Mouse (Mus musculus) limb, embryonic 11.5 days (tissue): ENCODE data around the gene Milr1. TPM values are rescaled to one million over a fixed set of nuclear protein-coding genes. Genes with fewer than 3 reads are reported as not detected.
"Not testable (repeated sequence)": the region's sequence is repeated elsewhere in the genome, so short reads cannot be mapped to it uniquely, and the experiment has no call there.

ENCODE experiments used
- ATAC-seq: fragments of 200-750 bp; cut with Nextera tagmentation; 2 replicates; pipeline ENCODE4 v1.8.0; 2017; ENCODE audit warnings: low read depth; ENCODE audit not compliant: insufficient number of reproducible peaks, low FRiP score, low TSS enrichment
- DNase-seq: peaks from one replicate; pipeline ENCODE4 v3.0.0-alpha.2; 2015; ENCODE audit warnings: low spot score
- H3K27ac ChIP-seq: fragments of 300-500 bp; sonication (generic); replicated peaks from 2 replicates; pipeline ENCODE4 v1.5.1; 2014; ENCODE audit warnings: low read depth, mild to moderate bottlenecking, low read length
- H3K27me3 ChIP-seq: fragments of 300-500 bp; sonication (generic); 2 replicates; pipeline ENCODE4 v1.6.1; 2014; ENCODE audit warnings: mild to moderate bottlenecking, low read length, mixed read lengths; ENCODE audit not compliant: control insufficient read depth, insufficient read depth
- H3K36me3 ChIP-seq: fragments of 300-500 bp; sonication (generic); 2 replicates; pipeline ENCODE4 v1.6.1; 2014; ENCODE audit warnings: mild to moderate bottlenecking, low read length, moderate library complexity, mixed read lengths; ENCODE audit not compliant: control insufficient read depth, insufficient read depth
- H3K4me1 ChIP-seq: fragments of 300-500 bp; sonication (generic); 2 replicates; pipeline ENCODE4 v1.6.1; 2014; ENCODE audit warnings: low read length, mixed read lengths; ENCODE audit not compliant: control insufficient read depth, insufficient read depth
- H3K4me2 ChIP-seq: fragments of 300-500 bp; sonication (generic); 2 replicates; pipeline ENCODE4 v1.6.1; 2014; ENCODE audit warnings: low read depth, mild to moderate bottlenecking, moderate library complexity; ENCODE audit not compliant: severe bottlenecking
- H3K4me3 ChIP-seq: fragments of 300-500 bp; sonication (generic); 2 replicates; pipeline ENCODE4 v1.5.1; 2014; ENCODE audit warnings: low read depth, low read length
- H3K9ac ChIP-seq: fragments of 300-500 bp; sonication (generic); 2 replicates; pipeline ENCODE4 v1.6.1; 2014; ENCODE audit warnings: mild to moderate bottlenecking, low read length
- H3K9me3 ChIP-seq: fragments of 300-500 bp; sonication (generic); 2 replicates; pipeline ENCODE4 v1.6.1; 2016; ENCODE audit warnings: low read length; ENCODE audit not compliant: control insufficient read depth
- WGBS: fragments of 180-500 bp; shearing (Covaris S2); extraction: QIAGEN DNeasy Blood & Tissue Kit; methylation state at CpG from one replicate; pipeline ENCODE4 v1.1.7; 2014; 5-methylcytosine and 5-hydroxymethylcytosine counted together
- polyA plus RNA-seq: library from polyadenylated mRNA; unstranded; fragments of >200 nt; fragmentation: Nextera tagmentation; extraction: Ambion mirVana; gene quantifications from 2 replicates; pipeline ENCODE4 v1.2.1, GENCODE M21; 2014

The Milr1 gene
- polyA plus RNA-seq, 1 experiment from 2014 or later: 0.89 TPM

- peak within 1 kb of the TSS; percentile 100 for H3K9ac ChIP-seq
- WGBS: under 1% methylated on average over 58 of the region's 58 CpGs
Observed at GRCm38 (mm10) chr11:106788775-106789459, 37.9 kb downstream of the Milr1 start, which contains the start of the genes Ddx5 and Cep95. Gene Ddx5 (minus strand): TSS chr11:106789185. Gene Cep95 (plus strand): TSS chr11:106789252.

GRCm38 (mm10) chr11:106789649-106790048, 38.6 kb downstream of the Milr1 start:
- H3K9me3 ChIP-seq: no peaks in the 10 kb centered on the region
- DNase-seq (no peak), ATAC-seq (peak; percentile 1; the same call in 1 of the 2 replicates)
- H3K4me3 ChIP-seq: peak overlapping the region; percentile 92
- peak overlapping the region; percentile 71 for H3K4me2 ChIP-seq
- H3K9ac ChIP-seq: peak overlapping the region; percentile 80
- no peaks in the 10 kb centered on the region for H3K4me1 ChIP-seq
- H3K27me3 ChIP-seq: no peaks in the 10 kb centered on the region
- no peaks in the 10 kb centered on the region for H3K36me3 ChIP-seq
- peak overlapping the region; percentile 94 for H3K27ac ChIP-seq
- 2% methylated on average over 6 of the region's 6 CpGs for WGBS

More at GRCm38 (mm10) chr11:106788775-106789459, 37.9 kb downstream of the Milr1 start, which contains the start of the genes Ddx5 and Cep95:
- Histone ChIP-seq H3K9me3 (no peaks in the 10 kb centered on the region), H3K27ac (peak within 1 kb of the TSS; percentile 94), H3K36me3 (peaks cover 3% of the 10 kb centered on the region), H3K4me1 (no peaks in the 10 kb centered on the region), H3K27me3 (no peaks in the 10 kb centered on the region), H3K4me2 (peak within 1 kb of the TSS; percentile 71), H3K4me3 (peak within 1 kb of the TSS; percentile 92)
- ATAC-seq (peak; percentile 93), DNase-seq (peak; percentile 98)

- ATAC-seq: no peak
- Histone ChIP-seq H3K4me3 (no peak overlapping the region), H3K9me3 (peaks cover 3% of the 10 kb centered on the region; the same call in 1 of the 2 replicates), H3K36me3 (peaks cover 8% of the 10 kb centered on the region), H3K27me3 (no peaks in the 10 kb centered on the region), H3K9ac (no peak overlapping the region), H3K4me1 (no peaks in the 10 kb centered on the region), H3K4me2 (no peak overlapping the region), H3K27ac (no peak overlapping the region)
- WGBS: 80% methylated on average over 4 of the region's 4 CpGs
- no peak for DNase-seq
Observed at GRCm38 (mm10) chr11:106793846-106794245, 42.8 kb downstream of the Milr1 start.

GRCm38 (mm10) chr11:106795679-106796078, 44.7 kb downstream of the Milr1 start:
- 28% methylated on average over 9 of the region's 9 CpGs for whole genome bisulfite sequencing
- no peak overlapping the region for H3K27ac ChIP-seq
- H3K9ac ChIP-seq: no peak overlapping the region
- no peaks in the 10 kb centered on the region for H3K27me3 ChIP-seq
- no peak overlapping the region for H3K4me2 ChIP-seq
- DNase-seq (no peak), ATAC-seq (no peak)
- H3K4me1 ChIP-seq: no peaks in the 10 kb centered on the region
- H3K9me3 ChIP-seq: peaks cover 3% of the 10 kb centered on the region; the same call in 1 of the 2 replicates
- H3K36me3 ChIP-seq: peaks cover 16% of the 10 kb centered on the region
- H3K4me3 ChIP-seq: no peak overlapping the region

GRCm38 (mm10) chr11:106802069-106802627, 51.1 kb downstream of the Milr1 start:
- ATAC-seq: no peak
- no peak overlapping the region for H3K27ac ChIP-seq
- no peaks in the 10 kb centered on the region for H3K27me3 ChIP-seq
- DNase-seq: no peak
- H3K36me3 ChIP-seq: peaks cover 29% of the 10 kb centered on the region
- 92% methylated on average over 10 of the region's 10 CpGs for WGBS
- H3K9me3 ChIP-seq: peaks cover 3% of the 10 kb centered on the region; the same call in 1 of the 2 replicates
- H3K4me1 ChIP-seq: no peaks in the 10 kb centered on the region
- no peak overlapping the region for H3K4me2 ChIP-seq
- H3K9ac ChIP-seq: no peak overlapping the region
- no peak overlapping the region for H3K4me3 ChIP-seq

- not testable (repeated sequence) for DNase-seq, H3K27me3 ChIP-seq, ATAC-seq, H3K36me3 ChIP-seq, H3K27ac ChIP-seq, H3K4me1 ChIP-seq, H3K4me2 ChIP-seq, H3K9ac ChIP-seq, H3K4me3 ChIP-seq, H3K9me3 ChIP-seq
- 100% methylated on average over 1 of the region's 1 CpGs for WGBS
Observed at GRCm38 (mm10) chr11:106807442-106807841, 56.4 kb downstream of the Milr1 start.

- H3K27ac ChIP-seq: no peak overlapping the region
- no peak overlapping the region for H3K4me3 ChIP-seq
- H3K9ac ChIP-seq: no peak overlapping the region
- H3K27me3 ChIP-seq: no peaks in the 10 kb centered on the region
- H3K4me1 ChIP-seq: no peaks in the 10 kb centered on the region
- 90% methylated on average over 7 of the region's 7 CpGs for WGBS
- H3K36me3 ChIP-seq: peaks cover 26% of the 10 kb centered on the region; the same call in 1 of the 2 replicates
- H3K4me2 ChIP-seq: no peak overlapping the region
- ATAC-seq (no peak), DNase-seq (no peak)
- no peaks in the 10 kb centered on the region for H3K9me3 ChIP-seq
Observed at GRCm38 (mm10) chr11:106812410-106813136, 61.5 kb downstream of the Milr1 start.

- Histone ChIP-seq H3K9ac (no peak overlapping the region), H3K27me3 (no peaks in the 10 kb centered on the region), H3K4me1 (no peaks in the 10 kb centered on the region), H3K27ac (no peak overlapping the region), H3K9me3 (no peaks in the 10 kb centered on the region), H3K4me3 (no peak overlapping the region), H3K4me2 (no peak overlapping the region), H3K36me3 (peaks cover 30% of the 10 kb centered on the region)
- no peak for DNase-seq
- ATAC-seq: no peak
- 84% methylated on average over 14 of the region's 14 CpGs for WGBS
Observed at GRCm38 (mm10) chr11:106814601-106815320, 63.7 kb downstream of the Milr1 start.
